Mouse (Mus musculus) adrenal gland, adult (tissue): ENCODE results near the gene Zfp462.

ENCODE experiments used
- DNase-seq, 2 experiments: peaks; one replicate each; pipeline ENCODE4 v3.0.0; 2022 to 2023; ENCODE audit warnings: low spot score in 1 of 2; ENCODE audit not compliant: inconsistent age in 2 of 2

The Zfp462 gene

DNA sequence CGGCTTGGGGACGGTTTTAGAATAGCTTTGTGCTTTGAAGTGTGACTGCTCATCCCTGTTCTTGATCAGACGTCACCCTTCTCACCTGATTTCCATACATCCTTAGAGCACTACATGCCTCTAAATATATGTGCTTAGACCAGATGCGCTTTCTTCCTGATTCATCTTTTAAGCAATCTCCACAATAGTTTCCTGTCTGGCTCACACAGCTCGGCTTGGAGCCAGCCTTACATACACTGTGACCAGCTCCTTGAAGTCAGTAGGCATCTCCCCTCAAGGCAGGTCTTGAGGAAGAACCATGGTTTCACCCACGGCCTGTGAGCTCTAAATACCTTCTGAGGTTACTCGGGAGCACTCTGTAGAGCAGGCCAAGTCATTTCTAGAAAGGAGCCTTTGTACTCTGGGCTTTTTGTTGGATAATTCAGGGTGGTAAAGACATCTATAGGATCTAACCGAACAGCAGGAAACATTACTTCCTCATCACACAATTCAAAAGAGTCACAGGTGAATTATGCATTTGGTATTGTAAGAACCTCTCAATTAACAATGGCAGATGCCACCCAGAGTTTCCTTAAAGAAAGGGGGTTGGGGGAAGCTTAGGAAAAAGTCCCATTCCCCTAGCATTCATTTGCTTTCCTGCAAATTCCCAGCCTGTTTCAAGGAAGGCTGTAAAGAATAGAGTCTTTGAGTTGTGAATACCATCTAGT, 95.6 kb downstream of the Zfp462 start:
- no peak for DNase-seq

DNA sequence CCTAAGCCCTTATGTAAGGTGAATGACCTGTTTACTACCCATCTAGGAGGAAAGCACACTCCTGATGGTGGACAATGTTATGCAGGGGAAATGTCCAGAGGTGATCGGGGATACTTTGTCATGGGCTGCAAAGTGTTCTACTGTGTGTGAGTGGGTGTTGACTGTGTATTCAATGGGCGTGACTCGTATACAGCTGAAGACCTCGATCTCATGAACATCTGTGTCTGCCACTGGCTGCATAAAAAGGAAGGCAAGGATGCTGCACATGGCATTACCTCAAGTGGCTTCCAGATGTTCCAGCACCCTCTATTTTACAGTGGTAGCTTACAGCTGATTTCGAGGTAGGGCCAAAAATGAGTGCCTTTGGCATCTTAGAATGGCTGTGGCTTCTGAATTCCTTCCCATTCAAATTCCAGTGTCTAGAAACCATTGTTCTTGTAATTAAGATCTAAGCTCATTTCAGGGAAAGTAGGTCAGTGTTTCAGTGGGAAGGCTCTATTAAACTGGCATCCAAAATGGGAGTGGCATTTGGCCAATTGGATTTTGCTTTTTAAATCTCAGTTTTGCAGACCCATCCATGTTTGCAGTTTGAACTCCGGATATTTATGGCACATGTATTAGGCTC, 96.4 kb downstream of the Zfp462 start:
- DNase-seq: no peak

DNA sequence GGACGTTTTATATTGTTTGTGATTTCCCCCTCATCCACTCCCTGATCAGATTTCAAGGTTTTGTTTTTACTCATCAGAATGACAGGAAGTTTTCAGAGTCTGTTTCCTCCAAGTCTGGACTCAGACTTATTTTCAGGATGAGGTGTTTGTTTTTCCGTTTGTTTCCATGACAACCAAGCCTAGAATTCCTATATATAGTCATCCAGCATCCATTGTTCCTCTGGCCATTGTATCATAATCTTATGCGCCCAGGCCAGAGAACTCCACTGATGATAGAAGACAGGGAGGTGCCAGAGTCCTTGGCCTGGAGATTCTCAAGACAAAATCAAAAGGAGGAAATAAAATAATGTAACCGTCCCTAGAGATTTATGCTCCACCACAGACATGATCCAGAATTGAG, 97.7 kb downstream of the Zfp462 start:
- DNase-seq: no peak

DNA sequence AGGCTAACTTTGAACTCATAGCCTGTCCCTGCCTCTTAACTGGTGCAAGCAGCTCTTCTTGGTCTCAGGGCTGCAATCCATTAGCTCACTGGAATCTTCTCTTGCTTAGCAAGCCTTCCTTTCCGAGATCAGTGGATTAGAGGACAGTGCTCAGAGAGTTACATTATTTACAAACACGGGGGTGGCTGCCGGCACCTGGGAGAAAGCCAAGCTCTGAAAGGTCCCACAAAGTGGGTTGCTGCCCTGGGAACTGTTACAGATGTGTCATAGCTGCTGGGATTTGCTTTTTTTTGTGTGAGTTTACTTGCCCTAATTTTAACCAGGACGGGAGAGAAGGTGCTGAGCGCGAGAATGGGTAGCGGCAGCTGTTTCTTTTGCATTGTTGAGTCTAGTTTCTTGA, 102.4 kb downstream of the Zfp462 start:
- DNase-seq: no peak

DNA sequence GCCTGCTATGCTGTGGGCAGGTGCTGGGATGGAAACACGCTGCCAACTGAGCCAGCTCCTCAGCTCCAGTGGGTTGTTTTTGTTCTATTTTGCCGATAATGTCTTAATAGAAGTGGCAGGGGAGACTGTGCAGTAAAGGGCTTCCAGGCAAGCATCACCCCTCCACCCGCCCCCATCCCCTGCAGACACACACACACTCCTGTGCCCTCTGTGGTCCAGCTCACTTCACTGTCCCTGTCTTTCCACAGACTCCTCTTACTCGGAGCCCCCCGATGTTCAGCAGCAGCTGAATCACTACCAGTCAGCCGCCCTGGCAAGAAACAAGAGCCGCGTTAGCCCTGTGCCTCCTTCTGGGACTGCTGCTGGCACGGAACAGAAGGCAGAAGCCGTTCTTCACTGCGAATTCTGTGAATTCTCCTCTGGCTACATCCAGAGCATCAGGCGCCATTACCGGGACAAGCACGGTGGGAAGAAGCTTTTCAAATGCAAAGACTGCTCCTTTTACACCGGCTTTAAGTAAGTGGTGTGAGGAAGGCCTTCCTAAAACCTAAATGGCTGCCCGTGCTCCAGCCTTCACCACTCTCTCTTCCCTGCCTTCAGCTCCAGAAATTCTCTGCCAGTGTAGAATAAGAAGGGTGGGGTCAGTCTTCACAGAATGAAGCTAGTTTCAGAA, 105.2 kb downstream of the Zfp462 start:
- no peak for DNase-seq

DNA sequence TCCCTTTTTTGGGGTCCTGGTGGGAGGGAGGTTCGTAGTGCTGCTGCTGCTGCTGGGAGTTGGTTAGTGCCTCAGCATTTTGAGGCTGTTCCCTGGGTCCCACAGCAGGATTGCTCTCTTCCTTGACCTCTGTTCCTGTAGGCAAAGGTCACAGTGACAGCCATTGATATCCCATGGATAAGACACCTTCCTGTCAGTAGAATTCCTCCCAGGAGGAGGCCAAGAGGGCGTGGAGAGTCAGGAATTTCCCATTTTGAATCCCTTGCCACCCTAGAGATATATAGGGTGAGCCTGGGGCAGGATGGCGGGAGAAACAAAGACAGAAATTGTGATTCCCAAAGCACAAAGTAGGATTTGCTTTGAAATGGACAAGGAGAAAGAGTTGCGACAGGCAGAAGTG, 106.5 kb downstream of the Zfp462 start:
- DNase-seq: no peak

DNA sequence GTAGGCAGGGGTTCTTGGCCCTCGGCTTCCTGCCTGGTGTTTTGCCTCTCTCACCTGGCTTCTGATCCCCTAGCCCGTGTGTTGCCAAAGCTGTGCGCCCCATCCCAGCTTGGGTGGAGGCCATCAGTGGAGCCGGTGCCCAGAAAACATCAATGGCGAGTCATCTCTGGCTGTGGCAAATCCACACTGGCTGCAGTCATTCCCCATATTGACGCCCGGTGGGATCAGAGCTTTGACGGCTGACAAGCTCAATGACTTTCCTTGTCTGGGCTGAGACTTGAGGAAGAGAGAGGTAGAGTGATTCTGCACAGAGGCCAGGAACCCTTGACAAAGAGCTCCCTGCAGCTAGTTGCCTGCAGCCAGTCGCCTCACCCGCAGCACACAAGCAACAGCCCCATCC, 107.8 kb downstream of the Zfp462 start:
- no peak for DNase-seq

DNA sequence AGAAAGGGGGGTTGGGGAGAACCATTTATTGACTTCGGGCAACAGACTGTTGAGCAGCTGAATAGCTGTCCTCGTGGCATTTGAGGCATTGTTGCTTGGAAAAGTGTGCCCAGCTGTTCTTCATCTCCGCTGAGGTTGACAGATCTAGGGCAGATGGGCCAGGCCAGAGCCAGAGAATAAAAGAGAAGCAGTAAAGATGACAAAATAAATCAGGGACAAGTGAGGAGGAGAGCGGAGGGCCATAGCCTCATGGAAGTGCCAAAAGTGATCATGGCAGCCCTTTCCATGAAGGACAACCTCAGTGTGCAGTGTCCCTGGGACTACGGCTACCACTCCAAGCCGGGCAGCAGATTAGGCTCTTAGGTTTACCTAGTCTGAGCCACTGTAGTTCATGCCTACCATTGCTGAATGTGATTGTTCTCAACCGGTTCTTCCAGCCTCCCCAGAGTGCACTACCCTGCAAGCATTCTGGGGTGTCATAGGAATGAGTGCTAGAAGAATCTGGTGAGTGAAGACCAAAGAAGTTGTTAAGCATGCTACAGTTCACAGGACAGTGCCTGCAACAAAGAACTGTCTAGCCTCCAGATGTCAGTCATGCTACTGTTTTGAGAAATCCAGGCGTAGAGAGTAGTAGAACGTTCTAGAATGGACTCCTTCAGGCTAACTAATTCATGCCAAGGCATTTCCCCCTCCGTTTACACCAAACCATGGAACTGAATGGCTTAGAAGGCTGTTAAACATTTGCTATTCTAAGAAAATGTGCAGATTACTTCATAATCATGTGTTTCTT, 113.0 kb downstream of the Zfp462 start:
- DNase-seq: peak; percentile 73 to 89

DNA sequence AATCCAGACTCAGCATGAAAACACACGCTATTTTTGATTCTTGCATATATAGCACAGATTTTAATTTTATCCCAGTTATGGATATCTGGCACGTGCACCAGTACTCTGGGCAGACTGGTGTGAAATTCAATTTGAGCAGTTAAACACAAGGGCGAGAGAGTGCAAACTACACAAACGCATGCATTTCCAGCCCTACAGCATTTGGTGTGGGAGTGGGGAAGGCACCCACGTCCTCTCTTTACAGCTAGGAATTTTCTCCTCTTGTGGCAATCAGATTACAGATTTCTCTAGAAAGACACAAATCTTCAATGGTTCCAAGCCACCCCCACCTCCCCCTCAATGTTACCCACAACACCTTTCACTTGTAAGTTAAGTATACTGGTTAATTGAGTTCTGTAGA, 114.1 kb downstream of the Zfp462 start:
- DNase-seq: no peak

DNA sequence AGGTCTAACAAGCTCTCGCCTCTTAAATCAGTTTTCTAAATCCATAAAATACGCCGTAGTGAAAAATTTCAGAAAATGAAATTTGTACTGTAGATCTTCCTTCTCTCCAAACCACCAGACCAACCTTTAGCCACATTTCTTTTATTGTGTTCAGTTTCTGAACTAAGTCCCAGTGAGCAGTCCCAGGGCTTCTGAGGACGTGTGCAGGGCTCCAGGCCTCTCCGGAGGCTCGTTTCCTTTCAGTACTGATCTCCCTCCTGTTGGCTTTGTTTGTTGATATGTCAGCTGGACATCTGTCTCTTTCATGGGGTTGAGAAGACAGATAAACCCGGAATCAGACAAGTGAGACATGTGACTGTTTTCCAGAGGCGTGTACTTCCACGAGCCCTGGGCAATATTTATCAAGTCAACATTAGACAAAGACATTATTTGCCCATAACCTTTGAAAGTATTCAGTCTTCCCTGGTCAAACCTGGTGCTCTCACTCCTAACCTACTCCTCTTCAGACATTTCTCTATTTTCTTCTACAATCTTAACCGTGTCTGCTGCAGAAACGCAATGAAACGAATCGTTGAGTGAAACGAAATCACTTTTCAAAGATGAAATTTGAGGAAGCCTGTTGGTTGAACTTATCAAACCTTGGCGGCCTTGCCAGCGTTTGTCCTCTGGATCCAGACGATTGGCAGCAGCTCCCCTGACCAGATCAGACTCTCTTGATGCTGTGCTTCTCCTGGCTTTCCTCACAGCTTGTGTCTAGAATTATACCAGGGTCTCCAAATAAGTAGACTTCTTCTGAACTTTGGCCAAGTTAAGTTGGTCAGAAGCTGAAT, 121.7 kb downstream of the Zfp462 start:
- DNase-seq: no peak

DNA sequence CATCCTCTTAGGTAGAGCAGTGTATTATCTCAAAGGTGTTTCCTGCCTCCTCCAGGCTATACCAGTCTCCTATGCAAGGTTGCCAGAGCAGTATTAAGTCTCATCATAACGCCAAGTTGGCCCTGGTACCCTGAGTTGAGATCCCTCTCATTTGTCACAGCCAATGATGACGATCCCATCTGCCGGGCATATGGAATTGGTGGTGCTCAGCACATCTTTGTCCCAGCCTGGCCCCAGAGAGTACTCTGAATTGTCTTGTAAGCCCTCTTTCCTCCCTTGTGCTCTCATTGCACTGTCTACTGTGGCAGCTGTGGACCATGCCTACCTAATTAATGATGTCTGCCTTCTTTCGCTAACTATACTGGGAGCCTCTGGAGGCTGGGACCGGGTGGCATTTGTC, 126.7 kb downstream of the Zfp462 start:
- no peak for DNase-seq

DNA sequence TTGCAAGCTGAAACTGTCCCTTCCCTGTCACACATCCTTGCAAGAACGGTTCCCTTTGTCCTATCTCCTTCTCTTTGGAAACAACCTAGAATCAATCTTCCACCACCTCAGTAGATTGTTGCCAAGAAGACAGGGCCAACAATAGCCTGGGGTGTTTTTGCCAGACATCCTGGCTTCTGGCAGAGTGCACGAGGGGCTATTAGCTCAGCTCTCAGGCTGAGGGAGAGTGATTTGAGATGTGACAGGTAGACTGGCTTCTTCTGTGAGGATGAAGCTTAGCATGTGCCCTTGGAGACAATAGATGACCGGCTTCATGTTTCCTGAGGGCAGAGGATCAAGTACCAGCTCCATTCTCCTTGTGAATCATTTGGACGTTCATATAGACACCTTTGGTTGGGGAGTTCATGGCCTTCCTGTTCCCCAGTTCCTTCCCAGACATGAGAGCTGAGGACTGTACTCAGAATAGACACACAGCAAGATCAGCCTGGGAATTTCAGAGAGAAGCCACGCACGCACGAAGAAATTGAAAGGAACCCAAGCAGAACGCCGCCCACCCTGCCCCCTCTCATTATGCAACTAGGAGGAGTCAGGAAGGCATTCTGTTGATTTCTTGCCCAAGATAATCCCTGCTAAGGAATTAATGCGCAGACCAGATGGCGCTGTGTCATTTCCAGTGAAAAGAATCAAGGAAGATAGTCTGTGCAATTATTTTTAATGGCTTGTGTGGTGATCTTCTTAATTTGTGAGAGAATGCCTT, 132.5 kb downstream of the Zfp462 start:
- DNase-seq: peak; percentile 30 to 60

DNA sequence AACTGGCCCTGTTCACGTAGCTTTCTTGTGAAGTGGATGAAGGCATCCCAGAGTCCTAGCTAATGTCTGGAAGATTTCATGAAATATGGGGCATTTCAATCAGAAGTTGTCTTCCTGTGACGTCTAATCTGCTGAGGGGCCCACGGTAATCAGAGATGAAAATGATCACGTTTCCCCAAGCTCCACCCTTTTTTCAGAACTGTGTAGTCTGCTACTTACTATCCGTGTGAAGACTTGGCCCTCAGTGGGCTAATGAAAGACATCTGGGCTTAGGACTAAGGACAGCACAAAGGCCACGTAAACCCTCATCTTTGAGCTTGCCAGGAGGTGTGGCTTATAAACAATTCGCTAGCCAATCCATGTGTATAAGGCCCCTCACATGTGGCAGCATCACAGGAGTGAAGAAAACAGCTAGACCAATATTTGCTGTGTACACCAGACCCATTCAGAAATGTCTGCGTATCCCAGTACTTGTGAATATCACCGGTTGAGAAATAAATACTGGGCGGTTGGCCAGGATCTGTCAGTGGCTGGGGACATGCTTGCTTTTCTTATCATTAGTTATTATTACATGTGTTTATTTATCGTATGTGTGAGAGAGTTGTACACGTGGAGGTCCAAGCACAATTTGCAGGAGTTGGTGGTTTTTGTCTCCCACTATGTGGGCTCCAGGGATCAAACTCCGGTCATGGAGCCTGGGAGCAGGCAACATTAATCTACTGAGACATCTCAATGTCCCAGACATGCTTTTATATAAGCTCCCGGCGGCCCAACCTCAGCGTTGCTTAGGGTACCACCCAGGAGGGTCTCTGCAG, 133.3 kb downstream of the Zfp462 start:
- DNase-seq: peak in 1 of 2 experiments; percentile 65

DNA sequence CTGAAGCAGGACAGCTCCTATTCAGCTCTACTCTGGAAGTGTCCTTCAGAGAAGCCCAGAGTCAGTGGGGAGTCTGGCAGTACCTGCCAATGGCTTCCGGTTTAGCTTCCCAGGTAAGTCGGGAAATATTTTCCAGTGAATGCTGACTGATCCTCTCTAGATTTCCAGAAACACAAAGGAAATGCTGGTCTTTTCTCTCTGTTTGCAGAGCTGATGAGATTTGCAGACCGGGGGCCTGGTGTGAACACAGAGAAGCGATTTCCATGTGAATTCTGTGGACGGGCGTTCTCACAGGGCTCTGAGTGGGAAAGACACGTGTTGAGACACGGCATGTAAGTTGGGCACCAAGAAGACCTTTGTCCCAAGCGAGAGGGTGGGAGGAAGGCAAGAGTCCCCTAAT, 134.2 kb downstream of the Zfp462 start:
- DNase-seq: no peak

DNA sequence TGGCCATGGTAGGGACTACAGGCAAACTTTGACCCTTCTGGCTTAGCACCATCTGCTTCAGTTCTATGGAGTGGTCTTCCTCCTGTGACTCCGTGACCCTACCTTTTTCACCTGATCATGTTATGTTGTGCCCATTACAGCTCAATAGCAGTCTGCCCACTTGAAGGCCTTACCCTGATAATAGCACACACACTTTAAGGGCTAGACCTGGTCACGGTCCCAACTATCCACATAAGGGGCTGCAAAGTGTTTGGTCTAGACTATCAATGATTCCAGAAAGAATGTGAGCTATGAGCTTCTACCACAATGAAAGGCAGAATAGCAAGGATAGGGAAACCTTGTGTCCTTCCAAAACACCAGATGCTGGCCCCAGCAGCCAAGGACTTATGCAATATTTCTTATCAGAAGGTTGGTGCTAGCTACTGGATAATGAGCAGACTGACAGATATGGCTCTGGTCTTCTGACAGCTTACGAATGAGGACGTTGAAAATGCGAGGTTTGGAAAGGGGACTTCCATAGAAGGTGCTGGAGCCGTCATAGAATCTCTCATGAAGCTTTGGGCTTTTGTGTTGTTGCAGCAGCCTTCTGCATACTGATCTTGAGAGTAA, 139.3 kb downstream of the Zfp462 start:
- DNase-seq: peak in 1 of 2 experiments; percentile 60

DNA sequence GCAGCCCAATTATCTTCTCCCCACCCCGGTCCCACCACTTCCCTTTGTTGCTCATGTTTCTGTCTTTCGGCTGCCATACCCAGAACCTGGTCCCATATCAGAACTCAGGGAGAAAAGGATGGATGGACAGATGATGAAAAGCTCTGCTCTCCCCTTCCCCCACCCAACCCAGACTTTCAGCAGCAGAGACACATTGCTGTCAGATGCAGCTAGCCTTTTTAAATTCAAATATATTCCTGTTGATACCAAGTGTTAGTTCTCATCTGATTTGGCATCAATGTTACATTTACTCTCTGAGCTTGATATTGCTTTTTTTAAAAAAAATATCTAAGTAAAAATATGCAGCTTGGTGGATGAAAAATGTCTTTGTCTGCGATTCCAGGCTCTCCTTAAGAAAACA, 143.3 kb downstream of the Zfp462 start:
- no peak for DNase-seq

DNA sequence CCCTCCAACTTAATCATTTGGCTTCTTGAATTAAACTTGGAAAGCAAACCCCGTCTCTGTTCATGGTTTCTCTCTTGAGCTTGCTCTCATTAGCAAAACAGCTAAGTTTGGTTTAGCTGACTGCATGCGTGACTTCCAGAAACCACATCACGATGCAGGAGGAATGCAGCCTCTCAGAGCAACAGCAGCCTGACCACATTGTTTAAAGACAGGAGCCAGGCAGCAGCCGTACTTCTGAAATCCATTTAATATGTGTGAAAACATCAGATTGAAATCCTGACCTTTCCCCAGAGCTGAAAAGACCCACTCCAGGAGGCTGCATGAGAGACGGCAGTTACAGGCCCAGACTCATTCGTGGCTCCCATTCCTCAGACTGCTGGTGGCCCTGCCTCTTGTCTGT, 144.1 kb downstream of the Zfp462 start:
- no peak for DNase-seq

DNA sequence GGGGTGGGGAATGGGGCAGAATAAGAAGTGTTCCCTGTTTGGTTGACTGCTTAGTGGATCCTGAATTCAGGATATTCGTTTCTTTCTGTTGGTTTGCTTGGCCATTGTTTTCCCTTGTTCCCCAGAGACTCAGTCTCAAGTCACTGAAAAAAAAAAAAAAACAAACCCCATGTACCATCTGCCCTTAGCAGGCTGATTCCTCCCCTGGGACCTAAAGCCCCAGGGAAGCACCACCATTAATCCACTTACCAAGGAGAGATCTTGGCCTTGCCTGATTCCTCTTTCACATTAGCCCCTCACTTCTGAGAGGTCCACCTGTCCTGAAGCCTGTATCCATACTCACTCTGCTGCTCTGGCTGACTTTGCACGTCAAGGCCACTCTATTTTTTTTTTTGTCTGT, 152.3 kb downstream of the Zfp462 start:
- DNase-seq: no peak

DNA sequence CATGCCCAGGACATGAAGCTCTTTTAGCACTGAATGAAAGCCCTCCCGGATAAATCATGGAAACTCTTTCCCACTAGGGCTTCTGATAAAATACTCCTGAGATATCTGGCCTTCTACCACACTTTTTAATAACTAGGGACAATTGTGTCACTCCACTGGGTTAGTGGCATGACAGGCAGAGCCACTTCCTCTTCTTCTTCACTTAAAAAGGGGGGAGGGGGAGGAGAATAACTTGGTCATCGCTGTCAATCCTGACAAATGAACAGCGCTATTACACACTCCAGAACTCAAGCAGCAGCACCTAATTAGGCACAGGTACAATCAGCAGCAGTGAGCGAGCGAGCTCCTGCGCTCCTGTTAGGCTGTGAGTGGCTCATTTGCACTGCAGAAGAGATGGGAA, 153.5 kb downstream of the Zfp462 start:
- DNase-seq: no peak
